Mouse (Mus musculus) lung, postnatal 25 days (tissue): ENCODE measurements around the gene Slc2a9.

Source experiments
- DNase-seq: peaks from one replicate; pipeline ENCODE4 v3.0.0; 2022; ENCODE audit warnings: low spot score

Slc2a9 gene

DNA sequence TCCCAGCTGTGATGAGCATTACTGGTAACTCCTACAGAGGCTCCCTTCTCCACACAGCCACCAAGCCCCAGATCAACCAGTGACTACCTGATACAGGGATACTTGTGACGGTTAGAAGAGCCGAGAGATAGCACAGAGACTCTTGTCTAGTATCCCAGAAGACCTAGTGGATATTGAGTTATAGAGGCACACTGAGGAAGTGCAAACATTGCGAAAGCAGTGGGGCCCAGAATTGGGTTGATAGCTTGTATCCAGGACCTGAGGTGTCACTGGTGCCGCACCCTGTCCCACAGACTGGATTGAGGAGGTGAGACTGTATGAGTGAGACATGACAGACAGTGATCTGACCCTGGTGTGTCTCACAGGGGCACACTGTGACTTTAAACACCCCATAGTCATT, at the start of gene Slc2a9:
Slc2a9 (minus strand) TSS at position 152 of the 400 bp plus-strand sequence.
- DNase-seq = peak; percentile 10

GRCm38 (mm10) chr5:38552615-38553014, 49.7 kb upstream of the Slc2a9 start:
- no peak for DNase-seq

DNA sequence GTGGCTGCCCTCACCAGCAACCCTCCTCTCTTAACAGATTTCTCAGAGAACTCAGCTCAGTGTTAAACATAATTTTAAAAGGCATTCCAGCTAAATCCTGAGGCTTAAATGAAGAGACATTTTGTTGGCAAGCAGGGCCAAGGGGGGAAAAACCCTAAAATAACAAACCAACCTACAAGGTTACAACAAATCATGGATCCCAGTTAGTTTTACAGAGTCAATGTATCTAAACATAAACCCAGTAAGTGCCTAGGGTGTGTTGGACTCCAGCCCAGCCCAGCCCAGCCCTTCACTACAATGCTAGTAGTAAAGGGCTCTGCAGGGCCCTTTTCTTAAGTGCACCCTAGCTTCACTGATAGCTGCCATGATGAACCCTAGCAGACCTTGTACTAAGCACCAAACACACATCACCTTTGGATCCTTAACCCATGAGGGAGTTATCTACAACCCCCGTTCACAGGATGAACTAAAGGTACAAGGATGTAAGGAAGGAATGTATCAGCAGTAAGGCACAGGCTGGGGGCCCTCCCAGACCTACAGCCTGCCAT, 47.4 kb upstream of the Slc2a9 start:
- no peak for DNase-seq

DNA sequence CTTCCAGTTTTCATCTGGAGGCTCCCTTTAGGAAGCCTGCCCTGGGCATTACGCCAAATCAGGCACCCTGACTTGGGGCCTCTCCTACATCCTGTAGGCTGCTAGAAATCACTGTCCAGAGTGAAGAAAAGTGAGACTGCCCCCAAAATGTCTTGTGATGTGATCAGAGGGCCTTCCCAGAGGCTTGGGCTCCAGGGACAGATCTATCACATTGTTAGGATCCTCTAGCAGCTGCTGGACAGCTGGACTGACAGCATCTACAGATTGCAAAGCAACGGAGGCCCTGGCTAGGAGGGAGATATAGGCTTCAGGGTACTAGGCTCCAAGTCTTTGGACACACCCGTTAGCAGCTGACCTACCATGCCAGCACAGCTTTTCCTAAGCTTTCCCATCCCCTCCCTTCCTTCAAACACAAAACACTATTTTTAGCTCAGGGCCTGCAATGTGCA, 46.5 kb upstream of the Slc2a9 start:
- DNase-seq = no peak

DNA sequence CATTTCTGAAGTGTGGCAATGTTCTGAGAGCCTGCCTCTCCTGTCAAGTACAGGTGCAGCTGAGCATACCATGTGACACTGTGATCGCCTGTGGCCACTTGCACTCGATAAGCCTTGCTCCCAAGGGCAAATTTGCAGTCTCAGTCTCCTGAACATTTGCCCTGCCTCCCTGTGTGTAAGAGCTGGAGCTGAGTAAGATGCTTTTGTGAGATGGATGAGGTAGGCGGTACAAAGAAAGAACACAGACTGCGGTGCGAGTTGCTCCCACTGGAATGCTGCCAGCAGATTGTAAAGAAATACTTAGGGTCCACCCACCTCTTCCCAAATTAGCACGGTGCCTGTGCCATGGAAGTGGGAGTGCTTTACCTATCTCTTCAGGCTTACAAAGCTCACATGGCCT, 44.4 kb upstream of the Slc2a9 start:
- DNase-seq = peak; percentile 40

- DNase-seq = no peak
These were observed 41.8 kb upstream of the Slc2a9 start for GRCm38 (mm10) chr5:38544423-38545415.

GRCm38 (mm10) chr5:38543496-38544217, 40.7 kb upstream of the Slc2a9 start:
- DNase-seq = no peak

DNA sequence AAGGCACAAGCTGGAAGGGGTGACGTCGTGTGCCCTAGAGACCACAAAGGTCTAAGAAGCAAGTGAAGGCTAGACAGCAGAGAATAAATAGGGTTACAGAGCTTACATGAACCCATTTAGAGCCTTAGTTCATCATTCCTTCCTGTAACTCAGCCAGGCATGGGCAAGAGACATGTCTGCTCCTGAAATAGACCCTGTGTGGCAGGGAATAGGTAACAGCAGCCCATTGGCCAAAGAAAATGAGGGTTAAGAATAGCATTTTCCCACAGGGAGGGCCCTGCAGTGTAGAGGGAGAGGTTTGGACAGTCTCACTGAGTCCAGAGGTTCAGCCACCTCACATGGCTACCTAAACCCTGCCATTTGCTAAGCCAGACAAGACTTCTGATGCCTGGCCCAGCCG, 38.8 kb upstream of the Slc2a9 start:
- DNase-seq = no peak

DNA sequence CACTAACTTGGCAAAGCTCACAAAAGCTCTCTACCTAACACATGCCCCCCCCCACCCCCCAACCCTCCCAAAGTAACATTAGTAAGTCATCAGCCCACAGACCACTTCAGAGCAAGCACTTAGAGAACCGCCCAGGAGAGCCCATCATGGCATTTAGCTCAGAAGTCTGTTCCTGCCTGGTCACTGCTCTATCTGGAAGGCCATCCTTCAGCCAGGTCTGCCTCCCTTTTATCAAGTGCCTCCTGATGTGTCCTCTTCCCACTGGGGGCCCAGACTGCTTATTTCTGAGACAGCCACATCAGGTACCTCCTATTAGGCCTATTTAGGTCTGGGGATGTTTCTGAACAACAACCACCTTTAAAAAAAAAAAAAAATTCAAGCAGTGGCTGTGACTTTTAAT, 38.0 kb upstream of the Slc2a9 start:
- no peak for DNase-seq

- no peak for DNase-seq
These were observed 35.6 kb upstream of the Slc2a9 start for GRCm38 (mm10) chr5:38538508-38538907.

- no peak for DNase-seq
These were observed 34.9 kb upstream of the Slc2a9 start for GRCm38 (mm10) chr5:38537845-38538244.

DNA sequence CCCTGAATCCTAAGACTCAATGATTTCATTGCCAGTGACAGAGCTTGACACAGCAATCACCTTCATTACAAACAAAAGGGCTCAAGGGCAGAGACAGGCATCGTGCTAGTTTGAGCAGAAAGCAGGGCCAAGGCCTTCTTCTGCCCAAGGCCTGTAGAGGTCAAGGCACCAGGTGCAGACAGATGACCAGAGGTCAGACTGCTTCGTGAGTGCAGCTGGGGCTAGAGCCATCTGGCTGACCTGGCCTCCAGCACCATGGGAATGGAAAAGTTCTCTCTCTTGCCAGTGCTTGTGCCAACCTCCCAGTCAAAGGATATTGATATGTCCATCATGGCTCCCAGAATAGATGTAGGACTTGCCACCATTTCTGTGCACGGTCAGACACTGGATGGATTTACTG, 33.9 kb upstream of the Slc2a9 start:
- DNase-seq = no peak

GRCm38 (mm10) chr5:38532084-38532483, 29.1 kb upstream of the Slc2a9 start:
- no peak for DNase-seq

GRCm38 (mm10) chr5:38529724-38530428, 26.9 kb upstream of the Slc2a9 start:
- DNase-seq = no peak

GRCm38 (mm10) chr5:38522977-38523376, 20.0 kb upstream of the Slc2a9 start:
- DNase-seq = no peak

DNA sequence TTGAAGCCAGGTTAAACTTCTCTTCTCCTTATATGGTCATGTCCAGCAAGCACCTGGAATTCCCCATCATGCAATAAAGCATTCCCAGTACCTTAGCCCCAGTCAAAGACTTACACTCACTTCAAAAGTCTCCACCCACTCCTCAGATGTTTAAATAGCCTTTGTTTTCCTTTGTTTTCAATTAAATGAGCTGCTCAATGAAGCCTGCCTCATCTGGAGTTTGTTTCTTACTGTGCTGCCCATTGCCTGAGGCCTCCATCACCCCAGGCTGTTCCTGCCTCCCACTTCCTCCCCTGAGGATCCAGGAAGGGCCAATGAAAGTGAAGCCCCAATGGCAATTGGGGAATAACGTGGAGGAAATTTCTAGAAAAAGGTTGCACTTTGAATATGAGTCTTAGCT, 17.9 kb upstream of the Slc2a9 start:
- no peak for DNase-seq

DNA sequence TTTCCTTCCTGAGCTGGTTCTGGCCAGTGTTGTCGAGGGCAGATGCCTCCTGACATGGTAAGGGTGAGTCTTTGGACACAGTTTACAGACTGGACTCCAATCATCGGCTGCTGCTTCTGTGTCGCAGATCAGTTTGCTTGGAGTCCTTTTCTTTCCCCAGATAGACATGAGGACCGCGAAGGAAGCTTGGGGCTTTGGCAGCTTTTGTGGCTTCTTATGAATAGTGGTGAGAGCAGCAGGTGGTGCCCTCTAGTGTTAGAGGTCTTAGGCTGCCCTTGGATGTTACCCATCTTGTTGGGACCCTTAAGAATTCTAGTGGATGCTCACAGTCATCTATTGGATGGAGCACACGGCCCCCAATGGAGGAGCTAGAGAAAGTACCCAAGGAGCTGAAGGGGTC, 13.3 kb upstream of the Slc2a9 start:
- peak; percentile 17 for DNase-seq

DNA sequence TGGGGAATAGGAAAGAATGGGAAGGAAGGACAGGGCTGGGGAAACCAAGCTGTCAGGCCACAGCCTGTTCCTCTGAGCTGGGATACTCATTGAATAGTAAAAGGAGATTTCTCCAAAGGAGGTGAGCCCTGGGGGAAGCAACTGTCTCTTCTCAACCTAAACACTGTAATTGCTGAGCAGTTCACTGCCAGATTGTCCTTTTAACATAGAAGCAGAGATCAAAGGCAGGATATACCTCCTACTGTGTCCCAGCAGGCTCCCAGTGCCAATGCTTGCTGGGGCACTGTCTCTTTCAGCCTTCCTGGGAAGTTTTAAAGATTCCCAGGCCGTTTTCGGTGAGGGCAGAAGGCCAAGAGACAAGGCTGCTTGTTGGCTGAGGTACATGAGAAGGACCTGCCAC, 10.0 kb upstream of the Slc2a9 start:
- DNase-seq = no peak

GRCm38 (mm10) chr5:38509568-38509967, 6.6 kb upstream of the Slc2a9 start:
- DNase-seq = no peak

DNA sequence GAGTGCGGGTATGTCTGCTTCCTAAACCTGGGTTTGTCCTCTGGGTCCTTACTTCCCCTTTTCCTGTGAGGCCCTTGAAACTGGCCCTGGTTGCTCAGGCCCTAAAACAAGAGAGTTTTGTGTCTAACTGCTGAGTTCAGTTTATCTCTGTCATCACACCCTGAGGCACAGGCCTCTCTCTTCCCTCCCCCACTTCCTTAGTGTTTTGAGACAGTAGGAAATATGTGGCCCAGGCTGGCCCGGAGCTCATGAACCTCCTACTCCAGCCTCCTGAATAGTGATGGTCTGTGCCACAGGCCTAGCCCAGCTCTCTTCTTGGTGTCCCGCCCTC, 2.5 kb upstream of the Slc2a9 start:
- DNase-seq = peak; percentile 9

- DNase-seq = no peak
These were observed 1.9 kb upstream of the Slc2a9 start for GRCm38 (mm10) chr5:38504747-38505434.

GRCm38 (mm10) chr5:38504116-38504515, 1.2 kb upstream of the Slc2a9 start:
- no peak for DNase-seq
